Mouse (Mus musculus) CH12.LX (cell line): ENCODE measurements around the gene Gm16253. TPM values are rescaled to one million over a fixed set of nuclear protein-coding genes. Genes with fewer than 3 reads are reported as not detected.

Experiments
- DNase-seq: peaks from one replicate; pipeline ENCODE4 v3.0.0-alpha.2; 2013; ENCODE audit errors: extremely low read depth
- H3K27ac ChIP-seq: 2 replicates; pipeline ENCODE4 v1.5.1; 2012; ENCODE audit warnings: low read depth, mild to moderate bottlenecking, control low read depth, moderate library complexity; ENCODE audit not compliant: insufficient read depth
- H3K27me3 ChIP-seq: replicated peaks from 2 replicates; pipeline ENCODE3; 2012; ENCODE audit warnings: inconsistent platforms
- H3K36me3 ChIP-seq, 2 experiments: replicated peaks in 1 of 2; 2 replicates each; pipeline versions ENCODE3 to v1.6.1; 2012; ENCODE audit warnings: inconsistent platforms in 1 of 2, low read length in 1 of 2, mild to moderate bottlenecking in 1 of 2, mixed read lengths in 1 of 2, moderate library complexity in 1 of 2; ENCODE audit not compliant: control insufficient read depth in 1 of 2, insufficient read depth in 1 of 2
- H3K4me1 ChIP-seq, 2 experiments: 2 replicates each; pipeline ENCODE4 v1.6.1; 2012; ENCODE audit warnings: inconsistent platforms in 1 of 2, moderate library complexity in 1 of 2; ENCODE audit not compliant: insufficient read depth in 2 of 2, control insufficient read depth in 1 of 2
- H3K4me2 ChIP-seq: 2 replicates; pipeline ENCODE4 v1.6.1; 2012; ENCODE audit warnings: low read depth, mild to moderate bottlenecking, control low read depth; ENCODE audit not compliant: poor library complexity, insufficient read depth, severe bottlenecking
- H3K4me3 ChIP-seq, 3 experiments: fragments of 150-350 bp in 1 of 3; sonication (generic) in 1 of 3; replicated peaks in 1 of 3; 2 replicates each; pipeline versions ENCODE3 to v1.5.1; 2011 to 2012; ENCODE audit warnings: low read depth in 2 of 3, low read length in 2 of 3, mild to moderate bottlenecking in 2 of 3, moderate library complexity in 2 of 3, control low read depth in 1 of 3, improper control_type of control experiment in 1 of 3, inconsistent platforms in 1 of 3, mixed read lengths in 1 of 3; ENCODE audit not compliant: poor library complexity in 1 of 3
- H3K79me2 ChIP-seq: replicated peaks from 2 replicates; pipeline ENCODE4 v1.6.1; 2012; ENCODE audit warnings: mild to moderate bottlenecking, moderate library complexity; ENCODE audit not compliant: control insufficient read depth, poor library complexity, insufficient read depth, severe bottlenecking; ENCODE audit errors: extremely low read depth
- H3K9ac ChIP-seq: 2 replicates; pipeline ENCODE4 v1.6.1; 2012; ENCODE audit warnings: low read depth, mild to moderate bottlenecking, control low read depth, moderate library complexity; ENCODE audit not compliant: insufficient read depth
- H3K9me3 ChIP-seq: replicated peaks from 2 replicates; pipeline ENCODE3; 2012; ENCODE audit warnings: low read length, inconsistent platforms, mixed read lengths
- CHD1 ChIP-seq: IDR thresholded peaks from 2 replicates; pipeline ENCODE4 v1.6.1; 2012; ENCODE audit warnings: low read depth, low read length, improper control_type of control experiment, inconsistent platforms
- CHD2 ChIP-seq: IDR thresholded peaks from 2 replicates; pipeline ENCODE4 v1.6.1; 2011; ENCODE audit warnings: low read length, improper control_type of control experiment
- CTCF ChIP-seq, 2 experiments: IDR thresholded peaks in 1 of 2; conservative IDR thresholded peaks in 1 of 2; 2 replicates each; pipeline ENCODE4 v1.5.1; 2011 to 2012; ENCODE audit warnings: low read depth in 2 of 2, low read length in 2 of 2, improper control_type of control experiment in 1 of 2, inconsistent platforms in 1 of 2, mild to moderate bottlenecking in 1 of 2, moderate library complexity in 1 of 2
- E2F4 ChIP-seq: IDR thresholded peaks from 2 replicates; pipeline ENCODE4 v1.6.1; 2011; ENCODE audit warnings: low read depth, low read length, improper control_type of control experiment; ENCODE audit not compliant: insufficient replicate concordance
- ELF1 ChIP-seq: IDR thresholded peaks from 2 replicates; pipeline ENCODE4 v1.6.1; 2014; ENCODE audit warnings: low read depth, mild to moderate bottlenecking, inconsistent platforms, low read length, improper control_type of control experiment
- GABPA ChIP-seq: IDR thresholded peaks from 2 replicates; pipeline ENCODE4 v1.6.1; 2012; ENCODE audit warnings: low read depth, low read length, improper control_type of control experiment, inconsistent platforms; ENCODE audit not compliant: insufficient replicate concordance
- IRF4 ChIP-seq: IDR thresholded peaks from 2 replicates; pipeline ENCODE4 v1.6.1; 2014; ENCODE audit warnings: low read depth, mild to moderate bottlenecking, inconsistent platforms, low read length, improper control_type of control experiment
- JUN ChIP-seq: IDR thresholded peaks from 2 replicates; pipeline ENCODE4 v1.6.1; 2011; ENCODE audit warnings: low read depth, mild to moderate bottlenecking, low read length, improper control_type of control experiment, moderate library complexity; ENCODE audit not compliant: insufficient read depth
- JUND ChIP-seq: conservative IDR thresholded peaks from 2 replicates; pipeline ENCODE4 v1.6.1; 2011; ENCODE audit warnings: low read depth, low read length, improper control_type of control experiment
- KAT2A ChIP-seq: IDR thresholded peaks from 2 replicates; pipeline ENCODE4 v1.6.1; 2012; ENCODE audit warnings: low read length, improper control_type of control experiment, inconsistent platforms; ENCODE audit not compliant: insufficient replicate concordance
- MAFK ChIP-seq: IDR thresholded peaks from 2 replicates; pipeline ENCODE4 v1.6.1; 2011; ENCODE audit warnings: low read length, improper control_type of control experiment; ENCODE audit not compliant: insufficient replicate concordance
- MXI1 ChIP-seq: IDR thresholded peaks from 2 replicates; pipeline ENCODE4 v1.6.1; 2011; ENCODE audit warnings: mild to moderate bottlenecking, low read depth, low read length, improper control_type of control experiment
- NRF1 ChIP-seq: IDR thresholded peaks from 2 replicates; pipeline ENCODE4 v1.6.1; 2014; ENCODE audit warnings: low read depth, mild to moderate bottlenecking, inconsistent platforms, low read length, improper control_type of control experiment, moderate library complexity
- PAX5 ChIP-seq: IDR thresholded peaks from 2 replicates; pipeline ENCODE4 v1.6.1; 2012; ENCODE audit warnings: low read length, inconsistent platforms, mixed read lengths
- POLR2A ChIP-seq: IDR thresholded peaks from 2 replicates; pipeline ENCODE4 v1.6.1; 2011; ENCODE audit warnings: low read depth, mild to moderate bottlenecking, improper control_type of control experiment, low read length
- RCOR1 ChIP-seq: conservative IDR thresholded peaks from 2 replicates; pipeline ENCODE4 v1.6.1; 2012; ENCODE audit warnings: low read depth, mild to moderate bottlenecking, inconsistent platforms, low read length, improper control_type of control experiment
- SIN3A ChIP-seq: IDR thresholded peaks from 2 replicates; pipeline ENCODE4 v1.6.1; 2012; ENCODE audit warnings: low read length, improper control_type of control experiment, inconsistent platforms
- TCF12 ChIP-seq: IDR thresholded peaks from 2 replicates; pipeline ENCODE4 v1.6.1; 2014; ENCODE audit warnings: low read depth, mild to moderate bottlenecking, inconsistent platforms, low read length, improper control_type of control experiment
- UBTF ChIP-seq: IDR thresholded peaks from 2 replicates; pipeline ENCODE4 v1.6.1; 2012; ENCODE audit warnings: low read depth, mild to moderate bottlenecking, inconsistent platforms, low read length, improper control_type of control experiment, moderate library complexity
- USF1 ChIP-seq: IDR thresholded peaks from 2 replicates; pipeline ENCODE4 v1.6.1; 2014; ENCODE audit warnings: low read depth, mild to moderate bottlenecking, inconsistent platforms, low read length, improper control_type of control experiment
- USF2 ChIP-seq: conservative IDR thresholded peaks from 2 replicates; pipeline ENCODE4 v1.6.1; 2011; ENCODE audit warnings: low read depth, low read length, improper control_type of control experiment
- ZKSCAN1 ChIP-seq: IDR thresholded peaks from 2 replicates; pipeline ENCODE4 v1.6.1; 2012; ENCODE audit warnings: low read depth, inconsistent platforms, low read length, improper control_type of control experiment, borderline replicate concordance
- ZMIZ1 ChIP-seq: IDR thresholded peaks from 2 replicates; pipeline ENCODE4 v1.6.1; 2012; ENCODE audit warnings: low read depth, mild to moderate bottlenecking, inconsistent platforms, low read length, improper control_type of control experiment
- ZNF384 ChIP-seq: IDR thresholded peaks from 2 replicates; pipeline ENCODE4 v1.6.1; 2012; ENCODE audit warnings: low read depth, low read length, improper control_type of control experiment, inconsistent platforms
- dilution Hi-C: fragments of 300-500 bp; cut with MboI; formaldehyde crosslinking; loops from 2 replicates; pipeline ENCODE4 v1.14.3; 2020; ENCODE audit warnings: low sequenced_read_pairs; ENCODE audit not compliant: extremely low pct_unique_long_range_greater_than_20kb, extremely low pct_ligation_motif_present
- in situ Hi-C: fragments of 300-500 bp; cut with MboI; formaldehyde crosslinking; loops from 3 replicates; pipeline ENCODE4 v1.14.3; 2019; ENCODE audit warnings: low sequenced_read_pairs, low pct_ligation_motif_present, low pct_unique_long_range_greater_than_20kb, mixed read lengths
- polyA plus RNA-seq: library from polyadenylated mRNA; unstranded; fragments of >175 nt; gene quantifications from 2 replicates; pipeline ENCODE4 v1.2.1, GENCODE M21; 2012; ENCODE audit warnings: low read depth; ENCODE audit not compliant: insufficient read length
- total RNA-seq, 2 experiments: library from RNA; depleted of rRNA; stranded (reverse); fragments of 300-350 nt in 1 of 2; fragments of >200 nt in 1 of 2; gene quantifications; 2 replicates each; pipeline ENCODE4 v1.2.3; 2012 to 2014

Gm16253 gene
- total and polyA plus RNA-seq, 3 experiments, result 0.46 to 0.72 TPM; not detected in 1

DNA sequence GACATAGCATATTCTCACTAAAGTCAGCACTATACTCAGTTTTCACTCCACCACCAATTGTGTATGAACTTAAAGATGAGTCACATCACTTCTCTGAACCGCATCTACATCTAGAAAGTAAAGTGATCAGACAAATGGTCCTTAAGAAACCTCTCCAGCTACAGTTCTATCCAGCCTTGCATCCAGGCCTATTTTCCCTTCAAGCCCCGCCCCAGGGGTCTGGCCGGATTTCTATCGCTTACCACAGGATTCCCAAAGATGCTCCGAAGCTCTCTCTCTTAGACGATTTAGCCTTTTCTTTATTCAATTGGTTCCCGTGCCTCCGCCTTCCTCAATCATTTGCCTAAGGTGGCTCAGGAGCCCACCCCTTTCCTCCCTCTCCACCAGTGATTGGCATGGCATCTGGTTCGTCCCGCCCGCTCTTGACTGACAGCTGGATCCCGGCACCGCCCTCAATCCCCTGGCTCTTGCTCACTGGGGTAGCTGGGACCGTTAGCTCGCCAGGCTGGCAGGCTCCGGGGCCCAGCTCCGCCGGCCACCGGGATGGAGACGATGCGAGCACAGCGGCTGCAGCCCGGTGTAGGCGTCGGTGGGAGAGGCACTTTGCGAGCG lies 24.0 kb downstream of the Gm16253 start, which contains the start of gene Lix1l:
Gene Lix1l (plus strand): TSS at position 511 of the 612 bp plus-strand sequence.
- dilution Hi-C loops (no loop called here), in situ Hi-C loops (no loop called here)
- Histone ChIP-seq H3K4me1 (peaks cover 4 to 20% of the 10 kb centered on the region in 2 experiments; a peak in 2 of 4 replicates), H3K27ac (no peak within 1 kb of the TSS), H3K79me2 (no peaks in the 10 kb centered on the region), H3K27me3 (no peaks in the 10 kb centered on the region), H3K9me3 (peaks cover 14% of the 10 kb centered on the region), H3K4me2 (peak within 1 kb of the TSS; percentile 83), H3K36me3 (peaks cover 0 to 19% of the 10 kb centered on the region in 2 experiments), H3K4me3 (peak within 1 kb of the TSS; percentile 60 to 61 (median 61)), H3K9ac (peak within 1 kb of the TSS; percentile 71)
- TF ChIP-seq POLR2A (peak; percentile 63), JUND (no peak), MXI1 (peak; percentile 1; the same call in 1 of the 2 replicates), RCOR1 (no peak), SIN3A (no peak; the same call in 1 of the 2 replicates), CHD1 (no peak), GABPA (no peak), NRF1 (no peak), CHD2 (no peak; the same call in 1 of the 2 replicates), TCF12 (0 out of 2 replicates have a peak, but pooled peaks have one; percentile 18), ELF1 (peak; percentile 64), USF2 (no peak), USF1 (no peak), UBTF (0 out of 2 replicates have a peak, but pooled peaks have one; percentile 64), JUN (no peak), ZMIZ1 (peak; percentile 58; the same call in 1 of the 2 replicates), E2F4 (no peak), IRF4 (peak; percentile 11; the same call in 1 of the 2 replicates), ZNF384 (no peak), PAX5 (no peak), ZKSCAN1 (no peak), CTCF (conservative IDR thresholded peaks at IDR 0.05 in 1 of 2, IDR thresholded peaks at IDR 0.05 in 1 of 2; ENCODE audit: low read depth in 2 of 2, low read length in 2 of 2) (no peak), KAT2A (no peak), MAFK (no peak)
- peak; percentile 93 for DNase-seq
